Mouse (Mus musculus): ENCODE data around the gene Pfkm. TPM values are rescaled to one million over a fixed set of nuclear protein-coding genes. Genes with fewer than 3 reads are reported as not detected.

Pfkm gene
- total and polyA plus RNA-seq, 2 experiments from 2014 or later, result 89.9 to 102 TPM

GRCm38 (mm10) chr15:98107230-98107629, 14.8 kb downstream of the Pfkm start:
- 82% methylated on average over 6 of the region's 6 CpGs for WGBS
- Histone ChIP-seq H3K9ac (replicated peaks; ENCODE audit: low read length, poor library complexity, severe bottlenecking) (no peak overlapping the region), H3K4me1 (ENCODE audit: insufficient read depth, low read length) (peaks cover 3% of the 10 kb centered on the region; the same call in 1 of the 2 replicates), H3K4me2 (ENCODE audit: low read depth, low read length, poor library complexity, severe bottlenecking) (no peak overlapping the region), H3K27me3 (ENCODE audit: insufficient read depth, low read length) (no peaks in the 10 kb centered on the region), H3K9me3 (ENCODE audit: low read length) (no peaks in the 10 kb centered on the region), H3K27ac (ENCODE audit: low read depth, low read length) (0 out of 2 replicates have a peak overlapping the region, but pooled peaks have one; percentile 76), H3K4me3 (ENCODE audit: low read depth, low read length) (no peak overlapping the region), H3K36me3 (ENCODE audit: insufficient read depth, low read length) (no peaks in the 10 kb centered on the region; the same call in 1 of the 2 replicates)
- no peak for ATAC-seq (ENCODE audit: low FRiP score)
- TF ChIP-seq CTCF (IDR thresholded peaks at IDR 0.05), result no peak
- DNase-seq (ENCODE audit: low spot score), result no peak

GRCm38 (mm10) chr15:98107703-98108296, 15.4 kb downstream of the Pfkm start:
- H3K27me3 ChIP-seq (ENCODE audit: insufficient read depth, low read length), result no peaks in the 10 kb centered on the region
- ATAC-seq (ENCODE audit: low FRiP score) (no peak), DNase-seq (ENCODE audit: low spot score) (no peak)
- peaks cover 3% of the 10 kb centered on the region; the same call in 1 of the 2 replicates for H3K36me3 ChIP-seq (ENCODE audit: insufficient read depth, low read length)
- WGBS, result 29% methylated on average over 11 of the region's 11 CpGs
- peak overlapping the region; percentile 50 for H3K4me3 ChIP-seq (ENCODE audit: low read depth, low read length)
- H3K4me1 ChIP-seq (ENCODE audit: insufficient read depth, low read length), result peaks cover 3% of the 10 kb centered on the region; the same call in 1 of the 2 replicates
- TF ChIP-seq CTCF (IDR thresholded peaks at IDR 0.05), result no peak
- no peaks in the 10 kb centered on the region for H3K9me3 ChIP-seq (ENCODE audit: low read length)
- H3K4me2 ChIP-seq (ENCODE audit: low read depth, low read length, poor library complexity, severe bottlenecking), result peak overlapping the region; percentile 54
- H3K9ac ChIP-seq (replicated peaks; ENCODE audit: low read length, poor library complexity, severe bottlenecking), result peak overlapping the region; percentile 54
- peak overlapping the region; percentile 76 for H3K27ac ChIP-seq (ENCODE audit: low read depth, low read length)

- H3K9ac ChIP-seq (replicated peaks; ENCODE audit: low read length, poor library complexity, severe bottlenecking), result peak overlapping the region; percentile 54
- H3K4me3 ChIP-seq (ENCODE audit: low read depth, low read length), result peak overlapping the region; percentile 50
- peak; percentile 39 for TF ChIP-seq CTCF (IDR thresholded peaks at IDR 0.05)
- no peaks in the 10 kb centered on the region for H3K9me3 ChIP-seq (ENCODE audit: low read length)
- ATAC-seq (ENCODE audit: low FRiP score), result peak; percentile 84
- H3K4me1 ChIP-seq (ENCODE audit: insufficient read depth, low read length), result peaks cover 3% of the 10 kb centered on the region; the same call in 1 of the 2 replicates
- 2% methylated on average over 37 of the region's 37 CpGs for WGBS
- DNase-seq (ENCODE audit: low spot score), result peak; percentile 89
- peak overlapping the region; percentile 76 for H3K27ac ChIP-seq (ENCODE audit: low read depth, low read length)
- peaks cover 5% of the 10 kb centered on the region; the same call in 1 of the 2 replicates for H3K36me3 ChIP-seq (ENCODE audit: insufficient read depth, low read length)
- peak overlapping the region; percentile 54 for H3K4me2 ChIP-seq (ENCODE audit: low read depth, low read length, poor library complexity, severe bottlenecking)
- no peaks in the 10 kb centered on the region for H3K27me3 ChIP-seq (ENCODE audit: insufficient read depth, low read length)
Observed at GRCm38 (mm10) chr15:98108297-98109152, 16.1 kb downstream of the Pfkm start.

- no peak overlapping the region for H3K27ac ChIP-seq (ENCODE audit: low read depth, low read length)
- no peaks in the 10 kb centered on the region for H3K27me3 ChIP-seq (ENCODE audit: insufficient read depth, low read length)
- H3K9me3 ChIP-seq (ENCODE audit: low read length), result no peaks in the 10 kb centered on the region
- no peak overlapping the region for H3K9ac ChIP-seq (replicated peaks; ENCODE audit: low read length, poor library complexity, severe bottlenecking)
- peaks cover 13% of the 10 kb centered on the region for H3K36me3 ChIP-seq (ENCODE audit: insufficient read depth, low read length)
- 73% methylated on average over 5 of the region's 5 CpGs for WGBS
- no peak overlapping the region for H3K4me3 ChIP-seq (ENCODE audit: low read depth, low read length)
- DNase-seq (ENCODE audit: low spot score), result no peak
- no peak for TF ChIP-seq CTCF (IDR thresholded peaks at IDR 0.05)
- peaks cover 3% of the 10 kb centered on the region; the same call in 1 of the 2 replicates for H3K4me1 ChIP-seq (ENCODE audit: insufficient read depth, low read length)
- ATAC-seq (ENCODE audit: low FRiP score), result no peak
- no peak overlapping the region for H3K4me2 ChIP-seq (ENCODE audit: low read depth, low read length, poor library complexity, severe bottlenecking)
Observed at GRCm38 (mm10) chr15:98111791-98112190, 19.4 kb downstream of the Pfkm start.

- DNase-seq (ENCODE audit: low spot score) (no peak), ATAC-seq (ENCODE audit: low FRiP score) (no peak)
- Histone ChIP-seq H3K4me1 (ENCODE audit: insufficient read depth, low read length) (peaks cover 3% of the 10 kb centered on the region; the same call in 1 of the 2 replicates), H3K4me3 (ENCODE audit: low read depth, low read length) (no peak overlapping the region), H3K9ac (replicated peaks; ENCODE audit: low read length, poor library complexity, severe bottlenecking) (no peak overlapping the region), H3K27me3 (ENCODE audit: insufficient read depth, low read length) (no peaks in the 10 kb centered on the region), H3K9me3 (ENCODE audit: low read length) (no peaks in the 10 kb centered on the region), H3K4me2 (ENCODE audit: low read depth, low read length, poor library complexity, severe bottlenecking) (no peak overlapping the region), H3K27ac (ENCODE audit: low read depth, low read length) (no peak overlapping the region), H3K36me3 (ENCODE audit: insufficient read depth, low read length) (peaks cover 30% of the 10 kb centered on the region)
- TF ChIP-seq CTCF (IDR thresholded peaks at IDR 0.05), result no peak
- WGBS, result 84% methylated on average over 10 of the region's 10 CpGs
Observed at GRCm38 (mm10) chr15:98114098-98114851, 21.9 kb downstream of the Pfkm start.

Measured in midbrain, postnatal 0 days (tissue).